Mouse (Mus musculus) neural tube, embryonic 11.5 days (tissue): Measurements from ENCODE around the gene Cdk14. TPM values are rescaled to one million over a fixed set of nuclear protein-coding genes. Genes with fewer than 3 reads are reported as not detected.

Experiments
- ATAC-seq: fragments of 200-750 bp; cut with Nextera tagmentation; 2 replicates; pipeline ENCODE4 v1.8.0; 2017; ENCODE audit warnings: moderate number of reproducible peaks, mild to moderate bottlenecking, moderate TSS enrichment, moderate library complexity; ENCODE audit not compliant: insufficient read depth, low FRiP score, low TSS enrichment
- DNase-seq: peaks from one replicate; pipeline ENCODE4 v3.0.0-alpha.2; 2015; ENCODE audit warnings: low spot score
- H3K27ac ChIP-seq: fragments of 300-500 bp; sonication (generic); 2 replicates; pipeline ENCODE4 v1.5.1; 2014; ENCODE audit warnings: low read depth, mild to moderate bottlenecking, low read length
- H3K27me3 ChIP-seq: fragments of 300-500 bp; sonication (generic); 2 replicates; pipeline ENCODE4 v1.6.1; 2014; ENCODE audit warnings: mild to moderate bottlenecking, low read length, mixed read lengths; ENCODE audit not compliant: control insufficient read depth, insufficient read depth
- H3K36me3 ChIP-seq: fragments of 300-500 bp; sonication (generic); 2 replicates; pipeline ENCODE4 v1.6.1; 2014; ENCODE audit warnings: mild to moderate bottlenecking, low read length, moderate library complexity, mixed read lengths; ENCODE audit not compliant: control insufficient read depth, insufficient read depth
- H3K4me1 ChIP-seq: fragments of 300-500 bp; sonication (generic); 2 replicates; pipeline ENCODE4 v1.6.1; 2014; ENCODE audit warnings: low read length, mixed read lengths; ENCODE audit not compliant: control insufficient read depth, insufficient read depth
- H3K4me2 ChIP-seq: fragments of 300-500 bp; sonication (generic); 2 replicates; pipeline ENCODE4 v1.6.1; 2014; ENCODE audit warnings: low read depth, mild to moderate bottlenecking, moderate library complexity
- H3K4me3 ChIP-seq: fragments of 300-500 bp; sonication (generic); 2 replicates; pipeline ENCODE4 v1.5.1; 2014; ENCODE audit warnings: low read depth, low read length
- H3K9ac ChIP-seq: fragments of 300-500 bp; sonication (generic); 2 replicates; pipeline ENCODE4 v1.6.1; 2014; ENCODE audit warnings: mild to moderate bottlenecking, low read length
- H3K9me3 ChIP-seq: fragments of 300-500 bp; sonication (generic); 2 replicates; pipeline ENCODE4 v1.6.1; 2016; ENCODE audit warnings: low read length; ENCODE audit not compliant: control insufficient read depth
- WGBS: fragments of 180-500 bp; shearing (Covaris S2); extraction: QIAGEN DNeasy Blood & Tissue Kit; methylation state at CpG from one replicate; pipeline ENCODE4 v1.1.7; 2014; 5-methylcytosine and 5-hydroxymethylcytosine counted together
- polyA plus RNA-seq: library from polyadenylated mRNA; unstranded; fragments of >200 nt; fragmentation: Nextera tagmentation; extraction: Ambion mirVana; gene quantifications from 2 replicates; pipeline ENCODE4 v1.2.1, GENCODE M21; 2014

Cdk14 gene
- polyA plus RNA-seq, 1 experiment from 2014 or later: 29.5 TPM

DNA sequence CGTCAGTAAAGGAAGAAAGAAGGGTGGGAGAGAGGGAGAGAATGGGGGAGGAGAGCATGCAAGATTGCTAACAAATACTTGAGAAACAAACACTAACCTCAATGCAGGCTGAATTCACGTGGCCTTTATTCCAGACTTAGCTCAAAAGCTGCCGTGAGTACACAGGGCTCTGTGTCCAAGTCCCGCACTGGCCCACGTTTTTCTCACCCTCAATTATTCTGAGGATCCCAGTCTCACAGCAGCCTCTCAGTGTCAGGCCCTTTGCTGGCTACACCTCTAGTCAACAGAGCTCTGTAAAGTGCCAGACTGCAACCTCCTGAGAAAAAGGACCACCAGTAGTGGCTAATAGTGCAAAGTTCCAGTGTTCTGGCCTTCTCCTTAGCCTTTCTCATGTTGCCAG, 429.9 kb downstream of the Cdk14 start:
- H3K4me2 ChIP-seq: no peak overlapping the region
- 44% methylated on average over 5 of the region's 5 CpGs for WGBS
- no peaks in the 10 kb centered on the region for H3K36me3 ChIP-seq
- no peak overlapping the region for H3K9ac ChIP-seq
- H3K27ac ChIP-seq: no peak overlapping the region
- DNase-seq: no peak
- no peak overlapping the region for H3K4me3 ChIP-seq
- H3K27me3 ChIP-seq: no peaks in the 10 kb centered on the region
- no peaks in the 10 kb centered on the region for H3K4me1 ChIP-seq
- ATAC-seq: no peak
- H3K9me3 ChIP-seq: no peaks in the 10 kb centered on the region

DNA sequence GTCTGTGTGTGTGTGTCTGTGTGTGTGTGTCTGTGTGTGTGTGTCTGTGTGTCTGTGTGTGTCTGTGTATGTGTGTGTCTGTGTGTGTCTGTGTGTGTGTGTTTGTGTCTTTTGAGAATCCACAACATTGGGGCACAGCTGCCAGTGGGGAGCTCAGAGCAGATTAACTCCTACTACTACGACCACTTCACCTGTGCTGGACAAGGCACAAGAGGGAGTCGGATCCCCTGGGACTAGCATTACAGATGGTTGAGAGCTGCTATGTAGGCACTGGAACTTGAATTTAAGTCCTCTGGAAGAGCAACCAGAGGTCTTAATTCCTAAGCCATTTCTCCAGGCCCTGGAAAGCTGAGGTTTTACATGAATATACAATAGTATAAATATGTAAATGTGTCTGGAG, 433.9 kb downstream of the Cdk14 start:
- no peak overlapping the region for H3K27ac ChIP-seq

DNA sequence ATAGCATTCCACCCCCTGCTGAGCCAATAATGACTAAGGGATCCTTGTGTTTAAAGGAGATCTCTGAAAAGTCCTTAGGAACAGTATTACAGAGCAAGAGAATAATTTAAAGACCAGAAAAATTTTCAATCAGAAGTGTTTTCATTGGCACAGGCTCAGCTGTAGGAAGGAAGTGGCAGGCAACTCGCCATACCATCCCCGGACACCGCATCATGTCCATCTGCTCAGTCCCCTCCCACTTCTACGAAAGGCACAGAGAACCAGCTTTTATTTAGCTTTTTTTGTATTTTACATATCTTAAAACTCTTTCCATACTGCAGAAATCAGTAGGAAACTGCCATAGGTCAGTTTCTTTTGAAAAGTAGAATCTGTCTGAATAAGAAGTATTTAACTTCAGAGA, 440.6 kb downstream of the Cdk14 start:
- DNase-seq: no peak
- H3K27me3 ChIP-seq: no peaks in the 10 kb centered on the region
- H3K9me3 ChIP-seq: no peaks in the 10 kb centered on the region
- H3K4me2 ChIP-seq: no peak overlapping the region
- no peaks in the 10 kb centered on the region for H3K4me1 ChIP-seq
- no peak overlapping the region for H3K27ac ChIP-seq
- ATAC-seq: no peak
- H3K36me3 ChIP-seq: no peaks in the 10 kb centered on the region
- 96% methylated on average over 4 of the region's 4 CpGs for WGBS
- no peak overlapping the region for H3K4me3 ChIP-seq
- no peak overlapping the region for H3K9ac ChIP-seq

More for the DNA sequence above, 433.9 kb downstream of the Cdk14 start:
- Histone ChIP-seq H3K4me2 (no peak overlapping the region), H3K4me1 (no peaks in the 10 kb centered on the region), H3K27me3 (no peaks in the 10 kb centered on the region), H3K9ac (no peak overlapping the region), H3K4me3 (no peak overlapping the region), H3K9me3 (no peaks in the 10 kb centered on the region), H3K36me3 (no peaks in the 10 kb centered on the region)
- ATAC-seq: no peak
- no peak for DNase-seq
- WGBS: 77% methylated on average over 2 of the region's 2 CpGs

DNA sequence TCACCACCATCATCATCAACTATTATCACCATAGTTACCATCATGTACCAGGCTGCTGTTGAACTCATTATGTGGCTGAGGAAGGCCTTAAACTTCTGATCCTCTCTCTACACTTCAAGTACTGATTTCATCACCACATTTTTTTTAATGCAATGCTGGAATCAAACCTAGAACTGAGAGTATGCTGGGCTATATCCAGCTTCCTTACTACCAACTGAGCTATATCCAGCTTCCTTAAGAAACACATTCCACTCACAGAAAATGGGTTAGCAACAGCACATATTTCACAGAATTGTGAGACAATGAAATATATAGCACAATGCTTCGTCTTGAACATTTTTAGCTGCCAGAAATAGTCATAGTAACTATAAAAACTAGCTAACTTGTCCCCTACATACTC, 446.7 kb downstream of the Cdk14 start:
- Histone ChIP-seq H3K9me3 (no peaks in the 10 kb centered on the region), H3K27ac (no peak overlapping the region), H3K4me3 (no peak overlapping the region), H3K27me3 (no peaks in the 10 kb centered on the region), H3K4me2 (no peak overlapping the region), H3K9ac (no peak overlapping the region), H3K36me3 (no peaks in the 10 kb centered on the region), H3K4me1 (0 out of 2 replicates have a peak, but pooled peaks cover 3% of the 10 kb centered on the region)
- no peak for ATAC-seq
- WGBS: 85% methylated on average over 1 of the region's 1 CpGs
- no peak for DNase-seq

DNA sequence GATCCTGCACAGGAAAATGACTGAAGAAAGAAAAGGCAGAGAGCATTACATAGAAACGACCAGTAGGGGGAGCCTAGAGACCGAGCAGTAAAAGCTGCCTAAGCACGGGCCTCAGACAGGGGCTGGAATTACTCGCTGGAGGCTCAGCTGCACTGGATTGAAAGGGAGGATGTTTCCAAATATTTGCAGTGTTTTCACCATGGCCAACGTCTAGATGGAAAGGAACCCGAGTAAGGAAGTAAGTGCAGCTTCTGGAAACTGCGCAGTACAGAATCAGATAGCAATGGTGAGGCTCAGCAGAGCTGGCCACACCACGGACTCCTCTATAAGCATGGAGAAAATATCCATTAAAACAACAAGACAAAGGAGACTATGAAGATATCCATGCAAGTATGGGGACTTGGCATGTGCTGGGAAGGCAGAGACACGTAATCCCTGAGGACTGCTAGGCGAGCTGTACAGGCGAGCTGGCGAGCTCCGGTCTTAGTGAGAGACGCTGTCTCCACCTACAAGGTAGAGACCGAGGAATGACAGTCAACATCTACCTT, 458.0 kb downstream of the Cdk14 start:
- Histone ChIP-seq H3K27me3 (no peaks in the 10 kb centered on the region), H3K27ac (no peak overlapping the region), H3K4me1 (no peaks in the 10 kb centered on the region), H3K36me3 (no peaks in the 10 kb centered on the region), H3K4me2 (no peak overlapping the region), H3K4me3 (no peak overlapping the region), H3K9ac (no peak overlapping the region), H3K9me3 (no peaks in the 10 kb centered on the region)
- peak; percentile 77 for ATAC-seq
- 56% methylated on average over 15 of the region's 15 CpGs for WGBS
- peak; percentile 65 for DNase-seq

DNA sequence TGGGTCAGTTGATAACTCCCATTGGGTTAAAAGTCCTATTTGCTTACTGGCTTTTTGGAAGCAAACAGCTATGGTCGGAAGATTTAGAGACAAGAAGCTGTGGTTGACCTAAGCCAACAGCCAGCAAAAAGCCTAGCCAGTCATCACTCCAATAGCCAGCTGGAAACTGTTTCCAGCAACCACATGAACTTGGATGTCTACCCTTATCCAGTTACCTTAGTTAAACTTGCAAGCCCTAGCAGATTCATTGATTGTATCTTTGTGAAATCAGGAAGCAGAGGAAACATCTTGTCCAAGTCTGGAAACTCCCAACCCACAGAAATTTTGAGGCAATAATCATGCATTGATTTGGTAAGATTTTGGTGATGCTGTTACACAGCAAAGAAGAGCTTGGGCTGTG, 458.5 kb downstream of the Cdk14 start:
- H3K4me3 ChIP-seq: no peak overlapping the region
- no peak overlapping the region for H3K27ac ChIP-seq
- no peak overlapping the region for H3K4me2 ChIP-seq
- ATAC-seq: no peak
- H3K4me1 ChIP-seq: no peaks in the 10 kb centered on the region
- no peak for DNase-seq
- no peaks in the 10 kb centered on the region for H3K27me3 ChIP-seq
- no peaks in the 10 kb centered on the region for H3K36me3 ChIP-seq
- no peaks in the 10 kb centered on the region for H3K9me3 ChIP-seq
- WGBS: 93% methylated on average over 1 of the region's 1 CpGs
- H3K9ac ChIP-seq: no peak overlapping the region

DNA sequence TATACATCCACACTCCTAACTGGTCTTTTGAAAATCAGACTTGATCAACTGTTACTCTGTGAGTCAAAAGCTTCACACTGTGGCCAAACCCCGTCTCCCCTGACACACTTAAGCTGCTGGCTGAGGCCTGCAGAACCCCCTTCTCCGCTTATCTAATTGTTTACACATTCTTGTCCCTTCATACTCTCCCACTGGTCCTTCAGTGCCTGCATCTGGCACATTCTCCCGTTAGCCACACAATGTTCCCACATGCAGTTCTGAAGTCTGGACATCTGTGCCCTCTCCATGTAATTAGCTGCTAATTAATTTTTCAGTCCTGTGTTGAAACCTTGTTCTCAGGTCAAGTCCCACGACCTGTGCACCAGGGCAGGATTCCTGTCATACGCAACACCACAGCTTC, 460.7 kb downstream of the Cdk14 start:
- 55% methylated on average over 5 of the region's 5 CpGs for WGBS
- H3K4me2 ChIP-seq: no peak overlapping the region
- no peaks in the 10 kb centered on the region for H3K4me1 ChIP-seq
- ATAC-seq (no peak), DNase-seq (no peak)
- no peaks in the 10 kb centered on the region for H3K9me3 ChIP-seq
- no peaks in the 10 kb centered on the region for H3K27me3 ChIP-seq
- no peak overlapping the region for H3K27ac ChIP-seq
- H3K9ac ChIP-seq: no peak overlapping the region
- H3K4me3 ChIP-seq: no peak overlapping the region
- no peaks in the 10 kb centered on the region for H3K36me3 ChIP-seq

DNA sequence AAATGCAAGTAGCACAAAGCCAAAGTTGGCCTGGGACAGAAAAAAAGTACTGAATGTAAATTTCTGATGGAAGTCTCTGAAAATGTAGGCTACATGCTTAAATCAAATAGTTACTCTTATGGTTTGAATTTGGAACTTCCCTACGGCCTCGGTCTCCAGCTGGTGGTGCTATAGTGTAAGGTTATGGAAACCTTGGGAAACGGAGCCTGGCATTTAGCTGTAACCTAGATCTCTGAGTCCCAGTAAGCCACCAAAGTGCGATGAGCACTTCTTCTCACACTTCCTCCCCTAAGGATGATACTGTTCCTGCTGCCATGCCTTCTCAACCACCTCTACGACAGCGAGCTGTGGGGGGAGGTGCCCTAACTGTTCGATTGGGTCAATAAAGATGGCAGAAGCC, 464.1 kb downstream of the Cdk14 start:
- H3K4me3 ChIP-seq: no peak overlapping the region
- no peak for DNase-seq
- H3K4me1 ChIP-seq: no peaks in the 10 kb centered on the region
- no peak overlapping the region for H3K9ac ChIP-seq
- no peak overlapping the region for H3K4me2 ChIP-seq
- no peaks in the 10 kb centered on the region for H3K9me3 ChIP-seq
- ATAC-seq: no peak
- no peak overlapping the region for H3K27ac ChIP-seq
- WGBS: 81% methylated on average over 7 of the region's 7 CpGs
- no peaks in the 10 kb centered on the region for H3K36me3 ChIP-seq
- no peaks in the 10 kb centered on the region for H3K27me3 ChIP-seq

DNA sequence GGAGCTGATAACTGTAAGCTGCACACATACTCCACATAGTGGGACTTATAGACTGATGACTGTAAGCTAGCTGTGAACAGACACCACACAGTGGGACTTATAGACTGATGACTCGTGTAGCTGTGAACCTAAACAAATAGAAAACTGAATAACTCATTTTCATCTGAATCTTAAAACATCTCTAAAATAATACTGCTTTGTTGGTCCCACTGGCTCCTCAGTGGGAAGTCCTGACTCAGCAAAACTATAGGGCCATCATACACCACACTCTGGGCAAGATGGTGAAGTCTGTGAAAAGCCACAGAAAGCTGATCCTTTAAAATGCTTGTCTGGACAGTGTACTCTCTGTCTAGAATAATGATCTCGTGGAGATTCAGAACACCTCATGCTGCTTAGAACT, 464.7 kb downstream of the Cdk14 start:
- Histone ChIP-seq H3K9ac (no peak overlapping the region), H3K4me1 (no peaks in the 10 kb centered on the region), H3K27me3 (no peaks in the 10 kb centered on the region), H3K9me3 (no peaks in the 10 kb centered on the region), H3K27ac (no peak overlapping the region), H3K36me3 (no peaks in the 10 kb centered on the region), H3K4me3 (no peak overlapping the region), H3K4me2 (no peak overlapping the region)
- ATAC-seq (no peak), DNase-seq (no peak)
- 65% methylated on average over 2 of the region's 2 CpGs for WGBS
